Mouse (Mus musculus) ES-E14 (cell line): Measurements from ENCODE around the gene Smyd2. TPM values are rescaled to one million over a fixed set of nuclear protein-coding genes. Genes with fewer than 3 reads are reported as not detected.

ENCODE experiments used
- DNase-seq: peaks from one replicate; pipeline ENCODE4 v3.0.0-alpha.2; 2013; ENCODE audit warnings: low read depth, low spot score
- H3K27ac ChIP-seq: 2 replicates; pipeline ENCODE4 v1.5.1; 2012; ENCODE audit warnings: low read depth, mild to moderate bottlenecking, low read length, moderate library complexity, mixed read lengths; ENCODE audit not compliant: poor library complexity, insufficient read depth, severe bottlenecking
- H3K36me3 ChIP-seq: 2 replicates; pipeline ENCODE4 v1.6.1; 2012; ENCODE audit warnings: mild to moderate bottlenecking, low read length, moderate library complexity, mixed read lengths; ENCODE audit not compliant: control insufficient read depth, poor library complexity, insufficient read depth, severe bottlenecking
- H3K4me1 ChIP-seq, 2 experiments: fragments of 150-350 bp in 1 of 2; sonication (generic) in 1 of 2; 2 replicates each; pipeline ENCODE4 v1.6.1; 2012; ENCODE audit warnings: low read length in 2 of 2, mild to moderate bottlenecking in 1 of 2, mixed read lengths in 1 of 2; ENCODE audit not compliant: control insufficient read depth in 2 of 2, insufficient read depth in 2 of 2, poor library complexity in 1 of 2
- H3K4me3 ChIP-seq, 2 experiments: fragments of 150-350 bp in 1 of 2; sonication (generic) in 1 of 2; 2 replicates each; pipeline ENCODE4 v1.5.1; 2012; ENCODE audit warnings: low read length in 2 of 2, low read depth in 1 of 2, mild to moderate bottlenecking in 1 of 2, mixed read lengths in 1 of 2; ENCODE audit not compliant: insufficient read depth in 1 of 2, poor library complexity in 1 of 2, severe bottlenecking in 1 of 2
- H3K9ac ChIP-seq: 2 replicates; pipeline ENCODE4 v1.6.1; 2012; ENCODE audit warnings: low read depth, mild to moderate bottlenecking, low read length, mixed read lengths; ENCODE audit not compliant: poor library complexity, insufficient read depth, severe bottlenecking
- H3K9me3 ChIP-seq: fragments of 150-350 bp; sonication (generic); 2 replicates; pipeline ENCODE4 v1.6.1; 2012; ENCODE audit warnings: low read depth, mild to moderate bottlenecking, low read length; ENCODE audit not compliant: control insufficient read depth, insufficient read depth
- CHD2 ChIP-seq: IDR thresholded peaks from 2 replicates; pipeline ENCODE4 v1.6.1; 2014; ENCODE audit warnings: mild to moderate bottlenecking, low read depth, low read length, inconsistent platforms
- HCFC1 ChIP-seq: IDR thresholded peaks from 2 replicates; pipeline ENCODE4 v1.6.1; 2012; ENCODE audit warnings: low read length, inconsistent platforms, borderline replicate concordance; ENCODE audit not compliant: insufficient read depth
- MAFK ChIP-seq: IDR thresholded peaks from 2 replicates; pipeline ENCODE4 v1.6.1; 2014; ENCODE audit warnings: mild to moderate bottlenecking, low read depth, low read length, inconsistent platforms; ENCODE audit not compliant: insufficient read depth
- ZC3H11A ChIP-seq: IDR thresholded peaks from 2 replicates; pipeline ENCODE4 v1.6.1; 2012; ENCODE audit warnings: low read depth, mild to moderate bottlenecking, inconsistent platforms, low read length, borderline replicate concordance
- ZNF384 ChIP-seq: IDR thresholded peaks from 2 replicates; pipeline ENCODE4 v1.6.1; 2012; ENCODE audit warnings: low read depth, low read length, inconsistent platforms
- in situ Hi-C, 2 experiments: fragments of 600-800 bp; cut with MboI; formaldehyde crosslinking; loops; one replicate each; pipeline ENCODE4 v1.15.1; 2025; ENCODE audit warnings: low sequenced_read_pairs in 2 of 2, inconsistent platforms in 1 of 2; ENCODE audit not compliant: unreplicated experiment in 2 of 2
- total RNA-seq: library from RNA; depleted of rRNA; stranded (reverse); fragments of 300-350 nt; gene quantifications from 2 replicates; pipeline ENCODE4 v1.2.3, GENCODE M21; 2012

The Smyd2 gene
- total RNA-seq, 1 experiment, result 64.4 TPM

GRCm38 (mm10) chr1:189855739-189856138, 66.4 kb downstream of the Smyd2 start:
- H3K9ac ChIP-seq, result no peak overlapping the region
- no peak for DNase-seq
- 0 out of 4 replicates have a peak, but pooled peaks cover 0 to 2% of the 10 kb centered on the region in 2 experiments for H3K4me1 ChIP-seq
- in situ Hi-C loops, result no loop called here
- no peak overlapping the region for H3K27ac ChIP-seq
- TF ChIP-seq CHD2 (no peak), ZNF384 (no peak), HCFC1 (no peak), ZC3H11A (no peak), MAFK (no peak)
- no peak overlapping the region for H3K4me3 ChIP-seq
- peaks cover 24% of the 10 kb centered on the region for H3K36me3 ChIP-seq
- H3K9me3 ChIP-seq, result no peaks in the 10 kb centered on the region

GRCm38 (mm10) chr1:189854646-189855045, 67.5 kb downstream of the Smyd2 start:
- H3K9ac ChIP-seq, result no peak overlapping the region
- H3K36me3 ChIP-seq, result peaks cover 31% of the 10 kb centered on the region
- TF ChIP-seq ZC3H11A (no peak), CHD2 (no peak), ZNF384 (no peak), HCFC1 (no peak), MAFK (no peak)
- H3K4me3 ChIP-seq, result no peak overlapping the region
- 0 out of 4 replicates have a peak, but pooled peaks cover 0 to 2% of the 10 kb centered on the region in 2 experiments for H3K4me1 ChIP-seq
- H3K9me3 ChIP-seq, result no peaks in the 10 kb centered on the region
- DNase-seq, result no peak
- in situ Hi-C loops, result no loop called here
- no peak overlapping the region for H3K27ac ChIP-seq

DNA sequence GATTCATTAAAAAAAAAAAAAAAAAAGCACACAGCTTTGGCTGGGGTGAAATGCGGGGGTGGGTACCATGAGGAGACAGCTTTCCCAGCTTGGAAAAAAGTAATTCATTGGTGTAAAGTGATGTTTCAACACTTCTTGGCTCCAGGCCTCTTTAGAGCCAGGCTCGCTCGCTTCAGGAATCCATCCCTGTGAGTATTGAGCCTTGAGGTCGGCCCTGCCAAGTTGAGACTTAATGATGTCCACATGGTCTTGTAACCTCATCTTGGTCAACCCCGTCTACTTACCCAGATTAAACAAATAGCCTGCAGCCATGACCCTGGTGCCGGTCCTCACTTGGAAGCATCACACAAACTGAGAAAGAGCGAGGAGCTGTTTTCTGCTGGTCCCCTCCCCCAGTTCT, 69.7 kb downstream of the Smyd2 start:
- no peak for DNase-seq

GRCm38 (mm10) chr1:189852051-189852450, 70.1 kb downstream of the Smyd2 start:
- Histone ChIP-seq H3K9me3 (no peaks in the 10 kb centered on the region), H3K27ac (no peak overlapping the region), H3K4me1 (peaks cover 2 to 5% of the 10 kb centered on the region in 2 experiments; a peak in 2 of 4 replicates), H3K9ac (no peak overlapping the region), H3K4me3 (no peak overlapping the region), H3K36me3 (peaks cover 38% of the 10 kb centered on the region)
- in situ Hi-C loops, result no loop called here
- TF ChIP-seq HCFC1 (no peak), CHD2 (no peak), MAFK (no peak)
- DNase-seq, result no peak

More for the DNA sequence above, 69.7 kb downstream of the Smyd2 start:
- peaks cover 34% of the 10 kb centered on the region for H3K36me3 ChIP-seq
- no peak overlapping the region for H3K9ac ChIP-seq
- TF ChIP-seq HCFC1, result no peak
- TF ChIP-seq ZNF384, result no peak
- TF ChIP-seq ZC3H11A, result no peak
- no peak for TF ChIP-seq MAFK
- no peak for TF ChIP-seq CHD2
- in situ Hi-C loops, result no loop called here
- H3K9me3 ChIP-seq, result no peaks in the 10 kb centered on the region
- no peak overlapping the region for H3K27ac ChIP-seq
- no peak overlapping the region for H3K4me3 ChIP-seq
- peaks cover 2 to 5% of the 10 kb centered on the region in 2 experiments; a peak in 2 of 4 replicates for H3K4me1 ChIP-seq

- no peaks in the 10 kb centered on the region for H3K9me3 ChIP-seq
- peaks cover 3 to 13% of the 10 kb centered on the region in 2 experiments for H3K4me1 ChIP-seq
- peak overlapping the region; percentile 40; the same call in 1 of the 2 replicates for H3K9ac ChIP-seq
- no peak for TF ChIP-seq HCFC1
- no peak for TF ChIP-seq ZNF384
- TF ChIP-seq ZC3H11A, result no peak
- no peak for TF ChIP-seq MAFK
- no peak for TF ChIP-seq CHD2
- DNase-seq, result no peak
- no peak overlapping the region for H3K4me3 ChIP-seq
- H3K27ac ChIP-seq, result no peak overlapping the region
- H3K36me3 ChIP-seq, result peaks cover 38% of the 10 kb centered on the region
- in situ Hi-C loops, result no loop called here
Measured at GRCm38 (mm10) chr1:189849550-189849949, 72.6 kb downstream of the Smyd2 start.
